8 mouse cellular contexts compared by ENCODE assay signal in genomic region chr6:119175078-119175853, GRCm38 (mm10). TPM values are rescaled to one million over a fixed set of nuclear protein-coding genes. Genes with fewer than 3 reads are reported as not detected.
DNase-seq lines count a peak whose midpoint lies in the region; ATAC-seq and TF ChIP-seq lines count a peak whose summit lies in the region.

Dcp1b (plus strand) TSS chr6:119175253.

- DNase-seq in MEL (ENCODE audit: low read depth, low spot score), result peak; percentile 96
- peak; percentile 89 for DNase-seq in cerebellum, adult 2 months
- peak; percentile 90 for DNase-seq in forelimb bud, embryonic 11.5 days (ENCODE audit: low read depth, low spot score)
- DNase-seq in layer of hippocampus, adult 9-10 months (ENCODE audit: low spot score), result peak; percentile 56
- peak; percentile 76 for DNase-seq in ovary, postnatal 10 days (ENCODE audit: low spot score)
- peak; percentile 82 to 90 for DNase-seq in thymus, postnatal 10 days (ENCODE audit: low spot score in 2 of 2)

- peak within 1 kb of the TSS; percentile 57 to 100 for H3K4me3 ChIP-seq in MEL (ENCODE audit: control insufficient read depth in 1 of 2, insufficient read depth in 1 of 2, low read depth in 2 of 2, low read length in 2 of 2)
- peak within 1 kb of the TSS; percentile 93 for H3K4me3 ChIP-seq in cerebellum, adult 2 months (replicated peaks; ENCODE audit: insufficient read depth, low read depth, low read length)
- peak within 1 kb of the TSS; percentile 89 for H3K4me3 ChIP-seq in lung, embryonic 16.5 days (ENCODE audit: low read length)

- peak within 1 kb of the TSS; percentile 98 for H3K27ac ChIP-seq in MEL (ENCODE audit: control insufficient read depth, low read depth, low read length)
- H3K27ac ChIP-seq in cerebellum, adult 2 months (ENCODE audit: insufficient read depth, low read length), result peak within 1 kb of the TSS; percentile 73
- H3K27ac ChIP-seq in lung, embryonic 16.5 days (ENCODE audit: low read length), result peak within 1 kb of the TSS; percentile 93

- under 1% methylated on average over 63 of the region's 65 CpGs for WGBS in cerebellum, adult 2 months
- WGBS in lung, embryonic 16.5 days, result under 1% methylated on average over 65 of the region's 65 CpGs

- H3K9ac ChIP-seq in MEL (ENCODE audit: control insufficient read depth, low read depth, low read length, poor library complexity, severe bottlenecking), result peak within 1 kb of the TSS; percentile 100
- H3K9ac ChIP-seq in lung, embryonic 16.5 days (ENCODE audit: low read length), result peak within 1 kb of the TSS; percentile 87

- TF ChIP-seq EP300 in MEL (IDR thresholded peaks at IDR 0.05; ENCODE audit: low read depth in 1 of 2, low read length in 2 of 2), result no peak

- peak; percentile 89 to 92 for ATAC-seq in hematopoietic stem cell, adult 5-6 weeks (replicated peaks in 1 of 2; ENCODE audit: insufficient read depth in 1 of 2, low FRiP score in 2 of 2, low TSS enrichment in 1 of 2, low read depth in 1 of 2, poor library complexity in 2 of 2, severe bottlenecking in 2 of 2)
- ATAC-seq in lung, embryonic 16.5 days (ENCODE audit: low read depth), result peak; percentile 97

- H3K27me3 ChIP-seq in MEL (ENCODE audit: control insufficient read depth in 1 of 2, insufficient read depth in 2 of 2, low read length in 2 of 2), result no peaks in the 10 kb centered on the region
- H3K27me3 ChIP-seq in cerebellum, adult 2 months (ENCODE audit: control insufficient read depth, insufficient read depth, low read length), result no peaks in the 10 kb centered on the region
- H3K27me3 ChIP-seq in lung, embryonic 16.5 days (ENCODE audit: control insufficient read depth, insufficient read depth, low read depth, low read length), result no peaks in the 10 kb centered on the region

- peak within 1 kb of the TSS; percentile 66 for H3K4me2 ChIP-seq in lung, embryonic 16.5 days (ENCODE audit: low read depth, low read length)

- peaks cover 0 to 7% of the 10 kb centered on the region in 2 experiments; a peak in 2 of 4 replicates for H3K4me1 ChIP-seq in MEL (ENCODE audit: control insufficient read depth in 1 of 2, insufficient read depth in 2 of 2, low read length in 2 of 2)
- H3K4me1 ChIP-seq in cerebellum, adult 2 months (ENCODE audit: control insufficient read depth, insufficient read depth, low read length), result 0 out of 2 replicates have a peak, but pooled peaks cover 3% of the 10 kb centered on the region
- H3K4me1 ChIP-seq in lung, embryonic 16.5 days (replicated peaks; ENCODE audit: control insufficient read depth, insufficient read depth, low read length), result peaks cover 7% of the 10 kb centered on the region

- no peaks in the 10 kb centered on the region for H3K9me3 ChIP-seq in MEL (replicated peaks; ENCODE audit: insufficient read depth, low read length)
- H3K9me3 ChIP-seq in lung, embryonic 16.5 days (ENCODE audit: control insufficient read depth, low read length), result no peaks in the 10 kb centered on the region

- TF ChIP-seq RAD21 in MEL (IDR thresholded peaks at IDR 0.05; ENCODE audit: low read depth, low read length), result no peak; the same call in 1 of the 2 replicates

- peak in 1 of 3 experiments; percentile 2; a peak in 1 of 6 replicates for TF ChIP-seq CTCF in MEL (IDR thresholded peaks at IDR 0.05 in 2 of 3, conservative IDR thresholded peaks at IDR 0.05 in 1 of 3; ENCODE audit: control insufficient read depth in 1 of 3, insufficient read depth in 1 of 3, low read depth in 2 of 3, low read length in 3 of 3, poor library complexity in 1 of 3, severe bottlenecking in 1 of 3)
- no peak for TF ChIP-seq CTCF in cerebellum, adult 2 months (IDR thresholded peaks at IDR 0.05; ENCODE audit: borderline replicate concordance, insufficient read depth, low read depth, low read length)

- H3K79me2 ChIP-seq in MEL (ENCODE audit: control insufficient read depth, insufficient read depth, low read length, poor library complexity), result peaks cover 7% of the 10 kb centered on the region

- TF ChIP-seq POLR2A in MEL (IDR thresholded peaks at IDR 0.05; ENCODE audit: control insufficient read depth in 1 of 2, insufficient read depth in 1 of 2, low read depth in 1 of 2, low read length in 2 of 2, poor library complexity in 1 of 2), result peak; percentile 75 to 93; a peak in 2 of 4 replicates
- peak; percentile 66; the same call in 1 of the 2 replicates for TF ChIP-seq POLR2A in cerebellum, adult 2 months (IDR thresholded peaks at IDR 0.05; ENCODE audit: borderline replicate concordance, insufficient read depth, low read length)

- H3K36me3 ChIP-seq in MEL (ENCODE audit: control insufficient read depth in 1 of 2, insufficient read depth in 2 of 2, low read length in 2 of 2), result peaks cover 0 to 9% of the 10 kb centered on the region in 2 experiments; a peak in 2 of 4 replicates
- 0 out of 2 replicates have a peak, but pooled peaks cover 1% of the 10 kb centered on the region for H3K36me3 ChIP-seq in lung, embryonic 16.5 days (ENCODE audit: control insufficient read depth, insufficient read depth, low read length)

TF ChIP-seq in MEL, 35 proteins besides CTCF, POLR2A, EP300 and RAD21:
- TF ChIP-seq MAX (IDR thresholded peaks at IDR 0.05; ENCODE audit: low read length) (peak; percentile 70; the same call in 1 of the 2 replicates), NRF1 (IDR thresholded peaks at IDR 0.05; ENCODE audit: insufficient read depth, low read depth, low read length, poor library complexity, severe bottlenecking) (no peak), GATA1 (IDR thresholded peaks at IDR 0.05; ENCODE audit: low read depth, low read length) (peak; percentile 42; the same call in 1 of the 2 replicates), TBP (IDR thresholded peaks at IDR 0.05; ENCODE audit: low read depth, low read length) (peak; percentile 54), CHD1 (IDR thresholded peaks at IDR 0.05; ENCODE audit: low read depth, low read length) (no peak), ELF1 (IDR thresholded peaks at IDR 0.05; ENCODE audit: low read depth, low read length) (peak; percentile 98), TCF12 (IDR thresholded peaks at IDR 0.05; ENCODE audit: low read depth, low read length) (peak; percentile 61), HCFC1 (IDR thresholded peaks at IDR 0.05; ENCODE audit: low read depth, low read length) (peak; percentile 91), SIN3A (IDR thresholded peaks at IDR 0.05; ENCODE audit: low read length) (peak; percentile 98), ZMIZ1 (IDR thresholded peaks at IDR 0.05; ENCODE audit: low read depth, low read length) (peak; percentile 59; the same call in 1 of the 2 replicates), MXI1 (IDR thresholded peaks at IDR 0.05; ENCODE audit: low read depth, low read length) (peak; percentile 85), ETS1 (IDR thresholded peaks at IDR 0.05; ENCODE audit: low read depth, low read length) (peak; percentile 26; the same call in 1 of the 2 replicates), JUND (IDR thresholded peaks at IDR 0.05; ENCODE audit: low read depth, low read length) (no peak), MAZ (IDR thresholded peaks at IDR 0.05; ENCODE audit: low read depth, low read length) (peak; percentile 67), CHD2 (IDR thresholded peaks at IDR 0.05; ENCODE audit: low read length) (no peak)

RNA-seq across cellular contexts. Expression of gene Dcp1b, which starts in this region (rescaled TPM):
- total RNA-seq in MEL (2012; rRNA removed), result 7.1 and 7.9 TPM in 2 replicates
- 10 to 100 TPM in 1 of 2 experiments, not detected in 1; 15.7 TPM for polyA plus RNA-seq in MEL (2012; ENCODE audit: insufficient read depth in 1 of 2, insufficient read length in 2 of 2, low read depth in 1 of 2, low replicate concordance in 2 of 2, missing spikeins in 1 of 2)
- polyA plus RNA-seq in cerebellum, adult 2 months (2012; rRNA removed), result 22.7 and 25.3 TPM in 2 replicates
- 10.2 and 12.1 TPM in 2 replicates for total RNA-seq in hematopoietic stem cell, adult 5-6 weeks (2017)
- polyA plus RNA-seq in lung, embryonic 16.5 days (2015; fragmentation: Nextera tagmentation; extraction: Ambion mirVana), result 5.8 and 8.3 TPM in 2 replicates

Comparison
In these comparisons a context has a peak if more than half of its experiments do, and no peak if none do; other contexts are left out.
1. Peak in every context shown above with its lines: DNase-seq, ATAC-seq, H3K4me3 ChIP-seq and H3K27ac ChIP-seq.